Mouse (Mus musculus) cortical plate, adult 2 months (tissue): ENCODE measurements around the gene E130114P18Rik.

Experiments
- CTCF ChIP-seq: fragments of 200-500 bp; IDR thresholded peaks from 2 replicates; pipeline ENCODE4 v1.5.1; 2011; ENCODE audit warnings: mild to moderate bottlenecking, control low read depth, low read length; ENCODE audit not compliant: insufficient read depth; ENCODE audit errors: extremely low read depth
- POLR2A ChIP-seq: fragments of 200-500 bp; IDR thresholded peaks from 2 replicates; pipeline ENCODE4 v1.6.1; 2011; ENCODE audit warnings: mild to moderate bottlenecking, low read length, control low read depth; ENCODE audit not compliant: insufficient read depth; ENCODE audit errors: extremely low read depth

DNA sequence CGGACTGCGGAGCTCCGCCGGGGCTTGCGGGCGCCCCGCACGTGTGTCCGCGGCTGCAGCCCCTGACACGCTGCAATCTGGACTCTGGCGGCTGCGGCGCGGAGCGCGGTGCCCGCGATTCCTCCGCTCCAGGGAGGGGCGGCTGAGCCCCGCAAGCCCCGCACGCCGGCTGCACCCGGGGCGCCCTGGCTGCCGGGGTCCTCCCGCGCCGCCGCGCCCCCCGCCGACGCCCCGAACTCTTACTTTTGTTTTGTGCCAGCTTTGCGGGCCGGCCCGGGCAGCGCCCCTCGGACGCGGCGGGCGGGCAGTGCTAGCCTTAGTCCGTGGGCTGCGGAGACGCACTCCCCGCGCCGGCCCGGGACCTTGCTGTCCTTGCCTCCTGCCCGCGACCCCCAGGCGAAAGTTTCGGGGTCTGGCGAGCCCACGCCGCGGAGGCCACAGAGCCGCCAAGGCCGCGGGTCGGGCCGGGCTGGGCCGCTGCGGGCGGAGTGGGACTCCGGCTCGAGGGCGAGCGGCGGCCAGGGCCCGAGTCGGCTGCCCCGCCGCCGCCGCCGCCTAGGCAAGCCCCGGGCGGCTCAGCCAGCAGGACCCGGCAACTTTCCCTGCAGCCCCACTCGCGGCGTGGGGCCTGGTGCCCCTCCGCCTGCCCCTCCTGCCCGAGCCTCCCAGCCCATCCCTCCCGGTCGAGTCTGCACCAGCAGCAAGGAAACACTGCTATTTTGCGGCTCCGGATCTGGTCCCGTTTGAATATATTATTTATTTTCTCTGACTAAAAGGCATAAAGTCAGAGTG is 529 bp upstream of the E130114P18Rik start:
- TF ChIP-seq CTCF (no peak), POLR2A (no peak)
